Mouse (Mus musculus) layer of hippocampus, postnatal 14 days (tissue): Measurements from ENCODE around the gene Zmym6. TPM values are rescaled to one million over a fixed set of nuclear protein-coding genes. Genes with fewer than 3 reads are reported as not detected.

Source experiments
- total RNA-seq, 2 experiments: library from RNA; stranded (reverse); gene quantifications; 2 replicates each; pipeline ENCODE4 v1.2.3; 2021

The Zmym6 gene
- total RNA-seq, 2 experiments from 2014 or later: 31.0 to 31.6 TPM

Other genes starting within 250 kb of the Zmym6 start
- 10 to 100 TPM; 46.0 to 49.0 TPM for gene Zmym4, start 109.2 kb upstream of the Zmym6 start, total RNA-seq
- 100 to 1,000 TPM; 303 to 304 TPM for gene Sfpq, start 56.1 kb upstream of the Zmym6 start, total RNA-seq
- 10 to 100 TPM; 10.3 to 10.6 TPM for gene Zmym1, start 16.2 kb upstream of the Zmym6 start, total RNA-seq
- 1 to 10 TPM; 3.1 to 3.6 TPM for gene Tmem35b, start 46.3 kb downstream of the Zmym6 start, total RNA-seq
- 100 to 1,000 TPM; 283 TPM for gene Dlgap3, start 91.8 kb downstream of the Zmym6 start, total RNA-seq
- gene Smim12, start 166.4 kb downstream of the Zmym6 start, total RNA-seq: 10 to 100 TPM; 43.2 to 45.5 TPM
- 1 to 10 TPM; 7.7 to 8.6 TPM for gene Gja4, start 236.7 kb downstream of the Zmym6 start, total RNA-seq